Mouse (Mus musculus) liver, postnatal 0 days (tissue): ENCODE results near the gene Sorbs1.

ENCODE experiments used
- CTCF ChIP-seq: sonication (generic); IDR thresholded peaks from 2 replicates; pipeline ENCODE4 v1.5.1; 2016; ENCODE audit warnings: antibody characterized with exemption, low read depth
- EP300 ChIP-seq: IDR thresholded peaks from 2 replicates; pipeline ENCODE4 v1.6.1; 2016; ENCODE audit warnings: antibody characterized with exemption, low read depth, mild to moderate bottlenecking

DNA sequence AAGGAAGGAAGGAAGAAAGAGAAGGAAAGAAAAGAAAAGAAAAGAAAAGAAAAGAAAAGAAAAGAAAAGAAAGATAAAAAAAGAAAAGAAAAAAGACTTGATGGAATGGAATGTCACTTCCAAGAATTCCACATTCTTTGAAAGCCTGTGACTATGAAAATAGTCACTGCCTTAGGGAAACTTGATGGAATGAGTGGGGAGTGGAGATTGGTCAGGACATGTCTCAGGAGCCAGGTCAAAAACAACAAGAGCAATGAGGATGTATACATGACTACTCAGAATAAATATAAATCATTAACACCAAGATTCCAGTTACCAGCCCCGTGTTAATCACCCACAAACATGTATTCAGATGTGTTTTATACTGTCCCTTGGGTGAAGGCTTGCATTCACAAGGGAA, 5.1 kb upstream of the Sorbs1 start:
- TF ChIP-seq CTCF (no peak), EP300 (no peak)
